Mouse (Mus musculus) cerebellum, postnatal 14 days (tissue): ENCODE results near the gene Ccnt1.
A peak's percentile ranks its signal among the peaks of the same experiment; 100 is the strongest.
"Not testable (repeated sequence)": the region's sequence is repeated elsewhere in the genome, so short reads cannot be mapped to it uniquely, and the experiment has no call there.

Source experiments
- DNase-seq, 2 experiments: peaks; one replicate each; pipeline ENCODE4 v3.0.0; 2021; ENCODE audit warnings: mixed read lengths in 2 of 2

Ccnt1 gene

DNA sequence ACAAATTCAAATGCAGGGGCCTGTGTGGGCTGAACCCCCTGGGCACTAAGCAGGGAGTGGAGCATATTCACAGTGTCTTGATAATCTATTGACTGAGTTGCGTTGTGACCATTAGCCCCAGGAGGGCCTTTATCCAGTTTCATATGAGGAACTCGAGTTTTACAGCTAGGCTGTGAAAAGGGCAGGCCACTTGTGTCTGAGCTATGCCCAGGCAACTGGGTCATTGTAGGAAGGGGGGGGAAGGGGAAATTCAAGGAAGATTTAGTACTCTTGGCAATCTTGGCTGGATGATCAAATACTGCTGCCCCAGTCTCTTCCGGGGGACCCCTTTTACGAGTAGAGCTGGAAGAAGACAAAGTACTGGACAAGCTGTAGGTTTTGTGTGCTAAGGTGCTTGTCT, 27.4 kb downstream of the Ccnt1 start:
- no peak for DNase-seq

DNA sequence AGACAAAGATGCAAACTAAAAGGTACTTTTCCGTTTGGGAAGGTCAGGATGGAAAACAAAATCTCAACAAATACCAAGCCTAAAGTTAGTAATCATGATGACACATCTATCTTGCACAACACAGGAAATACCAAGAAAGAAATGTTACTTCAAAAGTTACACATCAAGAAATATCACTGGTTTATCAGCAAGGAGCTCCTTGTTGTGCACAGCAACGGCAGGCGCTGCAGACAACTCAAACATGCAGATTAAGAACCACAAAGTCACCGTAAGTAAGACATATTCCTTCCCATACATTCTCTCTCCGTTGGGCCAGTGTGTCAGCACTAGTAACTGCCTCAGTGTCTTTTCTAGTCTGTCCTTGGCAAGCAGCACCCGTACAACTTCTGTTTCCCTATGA, 29.7 kb downstream of the Ccnt1 start:
- no peak for DNase-seq

DNA sequence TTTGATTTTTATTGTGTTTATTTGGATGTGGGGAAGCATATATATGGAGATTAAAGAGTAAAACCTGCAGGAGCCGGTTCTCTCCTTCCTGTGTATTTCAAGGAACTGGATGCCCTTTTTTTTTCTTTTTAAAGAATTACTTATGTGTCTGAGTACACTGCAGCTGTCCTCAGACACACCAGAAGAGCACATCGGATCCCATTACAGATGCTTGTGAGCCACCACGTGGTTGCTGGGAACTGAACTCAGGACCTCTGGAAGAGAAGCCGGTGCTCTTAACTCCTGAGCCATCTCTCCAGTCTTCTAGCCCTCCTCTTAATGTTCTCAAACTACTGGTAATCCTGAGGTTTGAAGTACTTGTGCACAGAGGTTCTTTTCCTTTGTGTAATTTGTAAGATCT, 32.8 kb downstream of the Ccnt1 start:
- no peak for DNase-seq

DNA sequence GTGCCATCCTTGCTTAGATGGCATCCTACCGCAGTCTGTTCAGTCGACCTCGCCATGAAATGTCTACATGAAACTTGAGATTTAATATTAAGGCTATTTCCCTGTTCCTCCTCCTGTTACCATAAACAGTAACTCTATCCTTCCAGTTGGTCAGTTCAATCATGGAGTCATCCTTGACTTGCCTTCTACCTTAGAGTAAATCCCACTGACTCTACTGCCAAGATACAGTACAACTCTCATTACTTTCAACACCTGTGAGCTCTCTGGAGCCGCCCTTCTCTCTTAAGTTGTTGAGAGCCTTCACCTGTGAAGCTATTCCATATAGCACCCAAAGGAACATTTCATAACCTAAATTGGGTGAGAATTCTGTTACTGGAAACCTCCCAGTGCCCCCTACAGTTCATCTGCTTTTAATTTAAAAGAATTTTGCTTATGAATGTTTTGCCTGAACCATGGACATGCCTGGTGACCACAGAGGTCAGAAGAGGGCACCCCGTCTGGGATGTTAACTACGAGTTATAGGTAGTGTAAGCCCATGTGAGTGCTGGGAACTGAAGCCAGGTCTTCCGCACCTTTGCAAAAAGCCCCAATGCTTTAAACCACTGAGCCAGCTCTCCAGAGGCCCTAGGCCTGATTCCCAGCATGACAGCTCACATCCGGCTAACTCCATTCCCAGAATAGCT, 33.8 kb downstream of the Ccnt1 start:
- no peak for DNase-seq

DNA sequence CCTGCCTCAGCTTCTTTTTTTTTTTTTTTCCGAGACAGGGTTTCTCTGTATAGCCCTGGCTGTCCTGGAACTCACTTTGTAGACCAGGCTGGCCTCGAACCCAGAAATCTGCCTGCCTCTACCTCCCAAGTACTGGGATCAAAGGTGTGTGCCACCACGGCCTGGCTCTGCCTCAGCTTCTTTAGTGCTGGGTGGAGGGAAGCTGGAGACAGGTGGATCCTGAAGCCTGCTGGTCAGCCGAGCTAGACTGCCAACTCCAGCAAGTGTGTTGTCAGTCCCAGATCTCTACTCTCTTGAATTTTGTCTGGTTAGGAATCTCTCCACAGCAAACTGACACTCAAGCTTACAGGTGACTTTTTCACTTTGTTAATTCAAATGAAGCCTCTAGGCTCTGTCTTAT, 34.8 kb downstream of the Ccnt1 start:
- DNase-seq = no peak

DNA sequence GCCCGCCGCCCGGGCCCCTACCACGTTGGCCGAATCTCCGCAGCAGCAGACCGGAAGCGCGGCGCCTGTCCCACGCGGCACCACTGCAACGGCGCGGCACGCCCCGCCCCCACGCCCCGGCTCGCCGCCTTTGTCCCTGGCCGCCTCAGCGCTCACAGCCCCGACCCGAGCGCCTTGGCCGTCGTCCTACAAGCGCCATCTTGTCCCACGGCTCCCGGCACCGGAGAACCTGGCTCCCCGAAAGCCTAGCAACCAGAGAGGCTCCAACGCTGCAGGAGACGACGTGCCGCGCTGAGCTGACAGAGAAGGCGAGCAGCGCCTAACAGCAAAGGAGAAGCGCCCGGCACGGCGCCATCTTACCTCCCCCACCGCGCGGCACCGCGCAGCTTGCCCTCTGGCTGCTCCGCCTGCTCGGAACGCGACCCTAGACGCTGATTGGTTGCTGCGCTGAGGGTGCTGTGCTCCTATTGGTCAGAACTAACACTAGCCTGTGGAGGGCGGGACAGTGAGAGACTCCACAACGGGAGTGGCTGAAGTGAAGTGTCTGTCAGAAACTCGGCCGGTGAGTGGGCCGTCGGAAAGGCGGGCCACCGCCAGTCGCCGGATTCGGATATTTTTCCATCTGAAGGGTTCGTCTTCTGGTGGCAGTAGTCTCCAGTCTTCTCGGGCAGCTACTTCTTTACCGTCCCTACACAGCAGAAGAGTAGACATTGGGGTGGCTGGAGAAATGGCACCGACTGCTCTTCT, 36.7 kb downstream of the Ccnt1 start, which contains the start of gene Kansl2:
Kansl2 (minus strand) TSS at position 384 of the 747 bp plus-strand sequence.
- peak; percentile 98 to 99 for DNase-seq

DNA sequence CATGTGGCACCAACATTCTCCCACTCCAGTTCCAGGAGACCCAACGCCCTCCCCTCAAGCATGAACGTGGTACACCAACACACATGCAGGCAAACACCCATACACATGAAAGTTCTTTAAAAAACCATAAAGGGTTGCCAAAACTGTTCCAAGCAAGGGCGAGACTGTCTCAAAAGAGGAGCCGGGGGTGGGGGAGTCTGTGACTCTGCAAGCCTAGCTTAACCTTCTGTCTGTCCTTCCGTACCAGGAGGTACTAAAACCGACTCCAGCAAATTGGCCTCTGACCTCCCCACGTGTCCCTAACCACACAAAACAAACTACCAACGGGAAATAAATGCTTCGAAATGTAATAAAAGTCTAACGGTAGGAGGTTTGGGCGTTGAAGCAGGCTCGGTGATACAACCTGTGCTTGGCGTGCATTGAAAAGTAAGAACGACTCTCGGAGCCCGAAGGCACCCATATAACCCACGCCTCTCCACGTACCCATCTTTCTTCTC, 37.6 kb downstream of the Ccnt1 start:
- peak; percentile 26 to 28 for DNase-seq

DNA sequence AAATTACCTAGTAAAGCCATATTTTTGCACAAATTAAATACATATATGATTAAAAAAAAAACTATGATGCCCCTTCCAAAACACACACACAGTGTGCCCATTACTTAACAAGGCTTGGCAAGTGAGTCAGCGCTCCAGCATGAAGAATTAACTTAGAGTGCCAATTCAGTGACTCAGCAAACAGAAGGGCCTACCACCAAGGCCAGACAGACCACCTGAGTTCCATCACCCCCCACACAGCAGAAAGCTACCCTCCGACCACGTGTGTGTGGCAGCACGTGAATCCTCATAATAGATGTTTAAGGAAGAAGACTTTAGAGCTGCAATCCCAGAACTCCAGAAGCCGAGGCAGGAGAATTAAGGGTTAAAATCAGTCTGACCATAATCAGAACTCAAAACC, 38.4 kb downstream of the Ccnt1 start:
- no peak for DNase-seq

DNA sequence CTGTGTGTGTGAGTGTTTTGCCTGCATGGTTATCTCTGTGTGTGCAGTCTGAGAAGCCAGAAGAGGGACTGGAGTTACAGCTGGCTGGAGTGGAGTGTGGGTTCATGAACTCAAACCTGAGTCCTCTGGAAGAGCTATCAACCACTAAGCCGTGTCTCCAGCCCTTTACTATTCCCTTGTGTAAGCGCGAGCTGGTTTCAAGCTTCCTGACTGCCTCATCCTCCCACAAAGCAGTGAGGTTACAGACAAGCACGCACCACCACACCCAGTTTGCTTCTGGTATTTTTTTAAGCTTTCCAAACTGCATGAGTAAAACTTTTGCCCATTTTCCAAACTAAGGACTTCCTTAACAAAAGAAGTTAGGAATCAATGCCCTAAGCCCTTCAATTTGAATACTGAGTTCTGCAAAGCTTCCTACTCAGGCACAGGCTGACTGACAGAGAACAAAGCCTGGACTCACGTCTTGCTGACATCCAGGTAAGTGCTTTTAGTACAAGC, 42.6 kb downstream of the Ccnt1 start:
- no peak for DNase-seq

DNA sequence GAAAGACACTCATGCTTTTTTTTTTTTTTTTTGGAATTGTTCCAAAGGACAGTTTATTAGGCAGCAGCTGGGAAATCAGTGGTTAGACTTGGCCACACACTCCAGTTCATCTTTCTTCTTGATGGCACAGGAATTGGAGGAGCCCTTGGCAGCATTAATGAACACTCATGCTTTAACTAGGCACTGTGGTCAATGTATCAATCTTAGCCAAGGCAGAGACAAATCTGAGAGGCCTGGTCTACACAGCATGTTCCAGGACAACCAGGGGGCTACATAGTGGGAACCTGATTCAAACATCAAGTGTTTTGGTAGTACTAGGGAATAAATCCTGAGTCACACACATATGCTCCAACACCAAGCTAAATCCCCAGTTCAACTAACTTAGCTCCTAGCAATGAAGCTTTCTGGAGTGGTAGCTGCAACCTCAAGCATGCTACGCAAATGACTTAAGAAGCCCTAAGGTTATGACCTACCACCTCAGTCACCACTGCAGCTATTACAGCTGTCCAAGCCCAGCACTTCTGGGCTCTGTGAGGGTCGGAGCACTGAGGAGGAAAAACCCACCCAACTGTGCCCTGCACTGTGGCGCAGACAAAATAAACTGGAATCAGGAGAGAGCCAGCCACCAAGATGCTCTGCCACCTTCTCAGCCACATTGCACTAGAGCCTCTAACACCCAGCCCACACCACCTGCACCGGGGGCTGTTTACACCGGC, 43.5 kb downstream of the Ccnt1 start:
- no peak for DNase-seq

DNA sequence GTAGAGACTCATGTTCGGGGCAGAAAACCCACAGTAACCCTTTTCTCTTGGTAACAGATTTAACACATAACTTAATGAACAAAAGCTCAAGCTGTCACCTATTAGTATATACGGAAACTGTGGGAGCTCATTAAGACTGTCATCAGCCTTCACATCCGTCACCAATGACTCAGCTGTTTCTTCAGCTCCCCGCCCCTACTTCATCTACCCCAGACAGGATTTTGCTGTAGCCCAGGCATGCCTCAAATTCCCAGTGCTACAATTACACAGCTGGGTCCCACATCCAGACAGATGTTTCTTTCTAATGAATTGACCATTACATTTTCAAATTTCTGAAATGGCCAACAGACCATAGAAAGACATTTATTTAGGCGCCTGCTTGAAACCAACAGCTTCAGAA, 44.7 kb downstream of the Ccnt1 start:
- DNase-seq = no peak

DNA sequence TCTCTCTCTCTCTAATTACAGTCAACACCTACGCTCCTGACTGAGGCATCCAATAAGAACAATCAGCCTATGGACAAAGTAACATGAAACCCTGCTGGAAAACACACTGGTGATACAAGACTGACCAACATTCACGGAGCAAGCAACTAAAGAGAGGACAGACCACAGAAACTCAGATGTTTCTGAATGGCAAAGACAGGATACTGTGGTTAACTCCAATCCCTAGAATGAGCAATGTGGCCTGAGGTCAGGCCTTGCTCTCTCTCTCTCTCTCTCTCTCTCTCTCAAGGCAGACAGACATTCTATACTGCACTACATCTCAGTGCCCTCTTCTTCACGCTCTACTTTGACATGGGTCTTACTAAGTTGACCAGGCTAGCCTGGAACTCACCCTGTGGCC, 49.5 kb downstream of the Ccnt1 start:
- DNase-seq = no peak

DNA sequence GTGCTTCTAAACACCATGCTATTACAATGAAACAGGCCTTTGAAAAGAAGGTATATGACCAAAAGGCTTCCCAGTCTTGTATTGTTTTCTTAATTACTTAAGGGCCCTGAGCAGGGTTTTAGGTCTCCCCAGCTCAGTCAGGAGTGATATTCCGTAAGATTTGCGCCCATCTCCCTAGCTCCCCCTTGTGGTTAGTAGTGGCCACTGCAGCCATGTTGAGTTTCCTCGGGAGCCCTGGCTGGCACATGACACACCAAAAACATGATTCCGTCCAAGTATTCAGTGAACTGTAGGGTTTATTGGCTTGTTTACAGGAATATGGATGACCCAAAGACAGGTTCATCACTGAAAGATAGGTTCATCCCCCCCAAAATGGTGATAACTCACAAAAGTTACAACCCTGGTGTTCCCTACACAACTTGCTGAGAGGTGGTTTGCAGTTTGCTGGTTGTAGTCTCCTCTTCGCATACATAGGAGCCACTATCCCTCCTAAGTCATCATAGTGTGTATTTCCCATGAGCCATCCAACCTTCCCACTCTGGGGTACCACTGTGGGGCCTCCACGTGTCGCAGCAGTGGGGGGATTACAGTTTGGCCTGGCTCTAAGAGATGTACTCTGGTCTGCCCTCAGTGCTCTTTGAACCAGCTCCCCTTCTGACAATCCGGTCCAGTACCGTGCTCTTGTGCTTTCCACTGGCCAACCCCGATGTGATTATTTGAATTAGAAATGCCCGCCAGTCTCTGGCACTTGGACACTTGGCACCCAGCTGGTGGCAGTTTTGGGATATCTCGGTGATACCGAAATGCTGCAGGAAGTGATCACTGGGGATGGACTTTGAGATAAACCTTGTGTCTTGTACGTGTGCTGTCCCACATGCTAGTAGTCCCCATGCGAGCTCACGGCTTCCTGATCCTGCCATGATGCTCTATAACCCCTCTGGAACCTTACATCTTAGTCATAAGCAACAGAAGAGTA, 53.1 kb downstream of the Ccnt1 start:
- DNase-seq = peak; percentile 68 to 77

DNA sequence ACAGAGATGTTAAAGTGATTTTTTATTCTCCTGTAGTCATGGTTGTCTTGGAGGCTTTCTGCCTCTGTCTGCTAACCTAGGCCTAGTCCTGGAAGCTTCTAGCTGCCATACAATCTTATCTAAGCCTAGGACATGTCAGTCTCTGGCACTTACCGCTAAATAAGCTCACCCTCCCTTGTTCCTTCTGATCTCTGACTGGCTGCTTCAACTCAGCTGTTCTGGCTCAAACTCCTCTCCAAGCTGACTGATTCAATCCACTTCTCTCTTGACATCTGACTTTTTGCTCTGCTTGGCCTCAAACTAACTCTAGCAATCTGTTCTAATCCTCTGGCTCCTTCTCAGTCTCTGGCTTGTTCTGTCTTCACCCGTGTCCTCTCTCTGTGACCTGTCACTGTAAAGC, 55.9 kb downstream of the Ccnt1 start:
- DNase-seq = not testable (repeated sequence)

DNA sequence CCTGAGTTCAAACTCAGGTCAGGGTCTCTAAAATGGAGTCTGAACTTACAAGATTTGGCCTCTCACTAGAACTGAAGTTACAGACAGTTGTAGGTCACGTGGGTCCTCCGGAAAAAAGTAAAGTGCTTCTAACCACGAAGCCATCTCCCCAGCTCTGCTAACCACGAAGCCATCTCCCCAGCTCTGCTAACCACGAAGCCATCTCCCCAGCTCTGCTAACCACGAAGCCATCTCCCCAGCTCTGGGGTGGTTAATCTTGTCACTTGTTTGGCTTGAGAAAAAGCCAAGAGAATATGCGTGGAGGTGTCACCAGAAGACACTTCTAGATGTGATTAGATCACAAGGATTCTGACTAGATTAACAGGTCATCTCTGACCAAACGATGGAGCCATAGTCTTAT, 56.6 kb downstream of the Ccnt1 start:
- no peak for DNase-seq

DNA sequence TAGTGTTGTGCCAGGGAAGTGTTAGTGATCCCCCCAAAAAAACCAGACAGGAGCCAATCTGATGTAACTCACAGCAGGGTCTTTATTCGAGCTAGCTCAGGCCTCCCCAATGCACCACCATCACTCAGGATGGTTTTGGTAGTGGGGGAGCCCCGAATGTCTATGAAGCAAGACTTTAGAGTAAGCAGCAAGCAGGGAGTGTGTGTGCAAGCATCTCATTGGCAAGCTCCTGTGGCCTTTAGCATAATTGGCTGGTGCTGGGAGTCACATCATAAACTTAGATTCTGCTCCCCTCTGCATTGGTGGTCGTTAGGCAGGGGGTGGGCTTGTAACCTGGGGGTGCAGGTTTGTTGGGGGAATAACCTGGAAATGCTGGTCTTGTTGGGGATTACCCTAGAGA, 57.0 kb downstream of the Ccnt1 start:
- DNase-seq = not testable (repeated sequence)

DNA sequence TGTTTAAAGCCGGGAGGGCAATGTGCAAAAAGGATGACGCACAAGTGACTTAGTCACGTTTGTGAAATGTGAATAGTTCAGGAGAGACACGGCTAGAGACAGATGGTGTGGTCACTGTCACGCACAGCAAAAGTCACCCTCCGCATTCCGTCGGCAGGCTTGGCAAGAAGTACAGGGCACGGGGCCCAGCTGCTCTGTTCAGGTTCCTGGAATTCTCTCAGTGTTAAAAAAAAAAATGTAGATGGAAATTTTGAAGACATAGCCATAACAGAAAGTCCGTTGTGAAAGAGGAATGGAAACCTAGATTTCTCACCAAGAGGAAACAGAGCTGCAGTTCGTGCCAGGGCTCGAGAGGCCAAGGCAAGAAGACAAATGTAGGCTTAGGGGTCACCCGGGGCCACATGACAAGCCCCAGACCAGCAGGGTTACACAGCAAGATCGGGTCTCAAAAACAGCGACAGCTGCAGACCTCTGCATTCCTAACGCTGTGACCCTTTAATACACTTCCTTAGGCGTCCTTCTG, 57.9 kb downstream of the Ccnt1 start:
- peak; percentile 77 to 85 for DNase-seq

DNA sequence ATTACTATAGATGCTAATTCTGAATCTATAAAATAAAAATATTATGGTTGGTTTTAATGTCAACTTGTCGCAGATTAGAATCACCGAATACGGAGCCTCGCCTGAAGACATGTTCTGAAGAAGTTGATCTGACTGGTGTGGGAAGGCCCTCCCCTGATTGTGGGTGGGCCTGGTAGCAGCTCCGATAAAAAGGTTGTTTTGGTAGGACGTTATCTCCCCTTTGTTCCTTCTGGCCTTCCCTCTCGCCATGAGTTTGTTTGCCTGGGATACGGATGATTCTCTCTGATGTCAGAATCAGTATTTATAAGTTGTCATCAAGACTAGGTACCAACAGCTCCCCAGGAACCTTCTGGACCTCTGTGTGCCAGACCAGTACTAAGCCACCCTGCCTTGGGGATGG, 58.5 kb downstream of the Ccnt1 start:
- peak; percentile 20 to 28 for DNase-seq

DNA sequence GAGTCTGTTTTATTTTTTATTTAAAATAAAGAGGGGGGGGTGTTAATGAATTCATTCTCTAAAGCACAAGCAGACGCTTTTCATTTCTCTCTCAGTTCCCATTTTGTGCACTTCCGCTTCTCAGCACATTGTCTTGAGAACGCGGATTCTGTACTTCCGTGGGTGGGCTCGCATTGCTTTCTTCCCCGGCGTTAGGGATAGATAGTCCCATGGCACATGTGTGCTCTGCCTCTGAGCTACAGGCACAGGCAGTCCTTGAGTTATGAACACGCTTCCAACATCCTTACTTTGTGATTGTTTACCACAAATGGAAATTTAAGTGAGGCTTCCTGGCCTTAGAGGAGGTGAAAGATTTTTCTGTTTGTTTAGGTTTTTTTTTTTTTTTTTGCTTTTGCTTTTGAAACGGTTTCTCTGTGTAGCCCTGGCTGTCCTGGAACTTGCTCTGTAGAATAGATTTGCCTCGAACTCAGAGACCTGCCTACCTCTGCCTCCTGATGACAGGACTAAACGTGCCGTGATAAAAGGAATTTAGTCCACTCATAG, 59.3 kb downstream of the Ccnt1 start:
- no peak for DNase-seq

DNA sequence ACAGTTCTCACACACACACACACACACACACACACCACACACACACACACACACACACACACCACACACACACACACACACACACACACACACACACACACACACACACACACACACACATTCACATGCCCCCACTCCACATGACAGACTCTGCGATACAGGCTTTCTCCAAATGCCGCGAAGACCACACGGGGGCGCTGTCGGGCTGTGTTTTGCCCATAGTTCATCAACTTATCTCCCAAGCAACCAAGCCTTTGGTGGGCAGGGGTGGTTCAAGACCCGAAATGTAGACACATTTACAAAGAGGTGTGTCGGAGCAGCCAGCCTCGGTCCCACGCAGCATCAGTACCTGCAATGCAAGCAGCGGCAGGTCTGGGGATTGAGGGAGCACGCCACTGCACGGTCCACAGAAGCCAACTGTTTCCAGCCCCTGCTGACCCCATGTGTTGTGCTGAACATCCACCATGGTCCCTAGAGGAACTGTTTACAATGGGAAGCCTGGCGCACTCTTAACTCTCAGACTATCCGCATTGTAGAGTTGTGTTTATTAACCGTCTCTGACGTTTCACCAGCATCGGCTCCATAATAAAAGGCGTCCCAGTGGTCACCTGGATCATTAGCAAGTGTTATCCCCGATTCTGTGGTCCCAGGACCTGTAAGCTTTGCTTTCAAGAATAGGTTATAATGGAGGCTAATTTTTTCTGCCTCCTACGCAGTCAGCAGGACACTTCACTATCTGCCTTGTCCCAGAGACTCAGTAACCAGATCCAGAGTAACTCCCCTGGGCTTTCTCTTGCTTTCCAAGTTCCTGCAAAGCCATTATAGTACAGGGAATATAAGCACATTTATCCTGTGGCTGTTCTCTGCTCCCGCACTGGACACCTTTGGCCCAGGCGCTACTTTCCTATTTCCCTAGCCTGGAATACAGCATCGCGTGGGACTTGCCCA, 60.0 kb downstream of the Ccnt1 start:
- peak; percentile 87 to 93 for DNase-seq
